Mouse (Mus musculus) brain, embryonic 14.5 days (tissue): ENCODE measurements at regions not wholly inside any gene's neighbourhood (a gene's known extent, or its start where the extent isn't known, plus 50 kb on each side); places are given as distances from the start of the nearest gene placed in this dataset.

ENCODE experiments used
- CTCF ChIP-seq: fragments of 200-500 bp; IDR thresholded peaks from 2 replicates; pipeline ENCODE4 v1.5.1; 2012; ENCODE audit warnings: inconsistent platforms, mild to moderate bottlenecking, moderate library complexity, borderline replicate concordance; ENCODE audit not compliant: insufficient read depth, insufficient read length; ENCODE audit errors: extremely low read depth
- POLR2A ChIP-seq: fragments of 200-500 bp; IDR thresholded peaks from 2 replicates; pipeline ENCODE4 v1.6.1; 2012; ENCODE audit warnings: mild to moderate bottlenecking, inconsistent platforms, borderline replicate concordance; ENCODE audit not compliant: poor library complexity, insufficient read depth, insufficient read length, severe bottlenecking; ENCODE audit errors: extremely low read depth

- TF ChIP-seq CTCF (no peak), POLR2A (no peak)
Observed at GRCm38 (mm10) chr14:28649411-28649810, 144.9 kb downstream of the Wnt5a start.
